Mouse (Mus musculus): ENCODE measurements around the gene Upk2. TPM values are rescaled to one million over a fixed set of nuclear protein-coding genes. Genes with fewer than 3 reads are reported as not detected.
A peak's percentile ranks its signal among the peaks of the same experiment; 100 is the strongest.

Upk2 gene
- total RNA-seq, 4 experiments from 2014 or later: not detected

DNA sequence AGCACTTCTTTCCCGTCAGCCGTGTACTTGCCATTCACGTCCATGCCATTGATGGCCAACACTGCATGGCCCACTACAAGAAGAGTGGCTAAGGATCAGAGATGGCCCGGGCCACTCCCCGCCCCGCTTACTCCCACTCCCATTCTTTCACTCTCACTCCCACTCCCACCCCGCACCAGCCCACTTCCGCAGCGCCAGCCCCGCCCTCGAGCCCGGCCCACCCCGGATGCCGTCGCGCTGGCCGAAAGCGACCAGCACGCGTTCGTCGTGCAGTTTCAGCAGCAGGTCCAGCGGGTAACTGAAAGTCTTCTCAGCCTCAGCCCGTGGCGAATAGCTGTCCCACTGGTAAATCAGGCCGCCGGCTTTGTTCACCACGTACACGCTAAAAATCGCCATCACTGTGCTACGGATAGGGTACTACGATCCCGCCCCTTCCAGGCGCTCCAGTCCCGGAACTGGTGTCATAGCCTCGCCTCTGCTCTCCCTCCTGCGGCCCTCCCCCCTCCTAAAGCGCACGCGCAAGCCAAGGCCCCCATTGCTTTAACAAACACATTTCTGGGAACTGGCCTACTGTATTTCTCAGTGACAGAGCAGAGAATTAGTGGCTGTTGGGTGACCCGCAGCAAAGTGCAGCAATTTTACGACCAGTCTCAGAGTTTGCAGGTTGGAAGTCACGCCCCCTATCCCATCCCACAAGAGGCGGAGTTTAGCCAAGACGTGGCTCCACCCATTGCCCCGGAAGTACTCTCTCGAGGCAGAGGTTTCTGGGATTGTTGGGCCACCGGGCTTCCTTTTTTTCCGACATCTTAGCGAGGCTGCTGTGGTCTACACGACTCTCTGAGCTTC, 47.6 kb downstream of the Upk2 start, which contains the start of the genes Rps25 and Trappc4:
Rps25 (plus strand) TSS at position 234 of the 846 bp plus-strand sequence.
Trappc4 (minus strand) TSS at position 695 of the 846 bp plus-strand sequence.
- DNase-seq: peak; percentile 87

DNA sequence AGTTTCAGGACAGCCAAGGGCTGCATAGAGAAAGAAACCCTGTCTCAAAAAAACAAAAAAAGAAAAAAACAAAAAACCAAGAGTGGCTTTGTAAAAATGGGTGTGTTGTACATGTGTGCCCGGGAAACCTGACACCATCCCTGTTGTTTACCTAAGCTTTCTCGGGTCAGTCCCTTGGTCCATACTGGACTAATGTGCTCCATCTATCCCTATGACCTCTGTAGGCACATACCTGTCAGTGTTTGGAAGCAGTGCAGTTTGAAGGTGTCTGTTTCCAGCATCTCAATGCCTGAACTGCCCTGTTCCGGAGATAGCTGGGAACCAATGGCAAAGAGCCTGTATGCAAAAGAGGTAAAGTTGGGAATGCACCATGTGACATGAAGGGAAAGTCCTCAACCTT, 49.8 kb downstream of the Upk2 start:
- no peak for DNase-seq

Other genes with a start within 250 kb of the Upk2 start
- gene Cbl, start 220.9 kb downstream of the Upk2 start, total RNA-seq (2022): 10 to 100 TPM; 30.4 to 52.9 (median 40.1) TPM
- gene Ccdc153, start 214.3 kb downstream of the Upk2 start, total RNA-seq (2022): 10 to 100 TPM in 2 of 4 experiments, 1 to 10 TPM in 2; 3.9 to 18.0 (median 7.9) TPM
- under 1 TPM in 3 of 4 experiments, not detected in 1; 0.24 to 0.27 (median 0.25) TPM for gene Pdzd3, start 203.5 kb downstream of the Upk2 start, total RNA-seq (2022)
- gene Nlrx1, start 186.4 kb downstream of the Upk2 start, total RNA-seq (2022): 10 to 100 TPM; 27.6 to 41.8 (median 34.2) TPM
- gene Abcg4, start 166.4 kb downstream of the Upk2 start, total RNA-seq (2022): 10 to 100 TPM; 39.3 to 51.3 (median 42.1) TPM
- gene Hinfp, start 149.3 kb downstream of the Upk2 start, total RNA-seq (2022): 10 to 100 TPM; 20.3 to 44.4 (median 31.8) TPM
- 10 to 100 TPM; 42.6 to 60.5 (median 49.9) TPM for gene C2cd2l, start 134.7 kb downstream of the Upk2 start, total RNA-seq (2022)
- gene Dpagt1, start 129.0 kb downstream of the Upk2 start, total RNA-seq (2022): 10 to 100 TPM; 31.4 to 37.0 (median 34.8) TPM
- gene H2afx, start 120.3 kb downstream of the Upk2 start, total RNA-seq (2022): 10 to 100 TPM; 25.9 to 44.6 (median 31.7) TPM
- 100 to 1,000 TPM in 2 of 4 experiments, 10 to 100 TPM in 2; 82.8 to 122 (median 96.8) TPM for gene Hmbs, start 110.7 kb downstream of the Upk2 start, total RNA-seq (2022)
- gene Vps11, start 93.3 kb downstream of the Upk2 start, total RNA-seq (2022): 10 to 100 TPM; 78.0 to 91.8 (median 85.8) TPM
- 100 to 1,000 TPM; 199 to 239 (median 228) TPM for gene Hyou1, start 75.5 kb downstream of the Upk2 start, total RNA-seq (2022)
- gene Slc37a4, start 58.1 kb downstream of the Upk2 start, total RNA-seq (2022): 10 to 100 TPM; 18.2 to 27.8 (median 23.5) TPM
- gene Rps25, start 47.8 kb downstream of the Upk2 start, total RNA-seq (2022): 1,000 to 10,000 TPM; 1,115 to 1,314 (median 1,244) TPM
- 100 to 1,000 TPM in 2 of 4 experiments, 10 to 100 TPM in 2; 86.0 to 116 (median 98.3) TPM for gene Trappc4, start 47.4 kb downstream of the Upk2 start, total RNA-seq (2022)
- gene Ccdc84, start 36.4 kb downstream of the Upk2 start, total RNA-seq (2022): 10 to 100 TPM; 14.9 to 29.6 (median 25.7) TPM
- gene Foxr1, start 13.8 kb downstream of the Upk2 start, total RNA-seq (2022): not detected
- 10 to 100 TPM; 48.9 to 76.1 (median 66.7) TPM for gene Bcl9l, start 27.8 kb upstream of the Upk2 start, total RNA-seq (2022)
- gene Cxcr5, start 106.9 kb upstream of the Upk2 start, total RNA-seq (2022): under 1 TPM; 0.13 to 0.32 (median 0.18) TPM
- gene Ddx6, start 149.9 kb upstream of the Upk2 start, total RNA-seq (2022): 100 to 1,000 TPM; 142 to 160 (median 152) TPM
- gene Treh, start 218.3 kb upstream of the Upk2 start, total RNA-seq (2022): not detected